Mouse (Mus musculus) gonadal fat pad, adult 2 months (tissue): ENCODE data around the gene Nfib. TPM values are rescaled to one million over a fixed set of nuclear protein-coding genes. Genes with fewer than 3 reads are reported as not detected.

Experiments
- DNase-seq: peaks from one replicate; pipeline ENCODE4 v3.0.0-alpha.2; 2012; ENCODE audit warnings: low read depth
- polyA plus RNA-seq: library from polyadenylated mRNA; depleted of rRNA; stranded (reverse); fragments of >200 nt; gene quantifications from 2 replicates; pipeline ENCODE4 v1.2.3, GENCODE M21; 2012

The Nfib gene
- polyA plus RNA-seq, 1 experiment, result 26.3 TPM

DNA sequence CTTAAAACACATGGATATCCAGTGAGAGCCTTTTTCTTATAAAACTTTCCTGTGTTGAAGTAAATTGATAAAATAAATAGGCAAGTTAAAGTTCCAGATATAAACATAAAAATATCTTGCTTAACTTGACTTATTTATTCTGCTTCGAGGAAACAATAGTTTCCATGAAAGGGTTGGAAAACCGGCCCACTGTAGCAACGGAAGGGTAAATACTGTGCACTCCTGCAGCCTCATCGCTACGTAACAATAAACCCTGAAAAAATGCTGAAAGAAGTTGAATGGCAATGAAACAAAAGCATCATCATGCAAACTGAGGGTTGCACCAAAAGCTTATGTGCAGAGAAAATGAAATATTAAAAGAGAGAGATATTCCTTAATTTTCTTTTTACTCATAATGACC lies 203.5 kb downstream of the Nfib start:
- no peak for DNase-seq

DNA sequence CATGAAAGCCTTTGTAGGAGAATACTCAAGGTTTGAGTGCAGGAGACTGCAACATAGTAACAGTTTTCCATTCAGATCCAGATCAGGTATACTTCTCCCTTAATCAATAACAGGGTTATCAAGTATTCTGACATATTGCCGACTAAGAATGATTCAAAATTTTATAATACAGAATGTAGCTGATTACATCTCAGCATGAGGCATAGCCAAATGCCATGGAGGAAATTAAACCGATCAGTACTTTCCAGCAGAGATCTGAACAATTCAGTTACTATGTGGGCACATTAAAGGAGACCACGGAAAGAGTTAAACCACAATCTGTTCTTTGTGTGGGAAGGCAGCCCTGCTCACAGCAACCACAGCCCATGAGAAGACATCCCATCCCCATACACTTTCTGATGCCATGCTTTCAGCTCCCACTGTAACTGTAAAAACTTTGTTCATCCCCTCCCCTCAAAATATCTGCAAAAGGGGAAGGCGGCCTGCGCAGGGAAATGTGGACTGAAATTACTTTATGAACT lies 204.9 kb downstream of the Nfib start:
- DNase-seq, result no peak

DNA sequence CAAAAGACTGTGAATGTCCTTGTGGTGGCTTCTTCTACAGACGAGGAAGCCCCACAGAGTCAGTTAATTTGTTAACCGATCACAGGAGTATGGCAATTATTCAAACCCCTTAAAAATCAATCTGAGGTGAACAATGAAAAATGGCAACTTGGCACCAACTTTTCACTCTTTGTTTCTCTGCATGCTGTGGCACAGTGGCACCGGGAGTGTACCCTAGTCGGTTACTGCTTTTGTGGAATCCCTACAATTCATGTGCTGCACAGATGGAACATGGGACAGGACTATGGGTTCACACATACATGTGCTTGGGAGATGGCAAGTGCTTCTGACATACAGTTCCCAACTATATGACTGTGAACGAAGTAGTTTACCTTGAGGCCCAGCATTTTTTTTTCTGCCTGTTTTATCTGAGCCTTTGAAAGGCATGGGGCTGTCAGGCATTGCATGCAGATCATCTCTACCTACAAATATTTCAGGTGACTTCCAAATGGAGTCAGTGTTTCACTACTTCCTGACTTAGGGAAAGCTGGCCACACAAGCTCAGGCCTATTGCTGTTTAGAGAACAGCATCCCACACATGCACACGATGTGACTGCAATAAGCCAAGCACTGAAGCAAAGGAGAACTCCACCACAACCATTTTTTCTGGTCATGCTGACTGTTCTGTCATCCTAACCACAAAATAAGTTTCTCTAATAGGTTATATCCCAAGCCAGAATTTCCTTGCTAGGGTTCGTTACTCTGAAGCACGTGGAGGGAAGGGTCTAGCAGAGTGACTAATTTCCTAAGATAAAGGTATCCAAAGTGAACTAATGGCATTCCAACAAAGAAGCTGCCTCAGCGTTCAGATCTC lies 205.6 kb downstream of the Nfib start:
- DNase-seq, result no peak

DNA sequence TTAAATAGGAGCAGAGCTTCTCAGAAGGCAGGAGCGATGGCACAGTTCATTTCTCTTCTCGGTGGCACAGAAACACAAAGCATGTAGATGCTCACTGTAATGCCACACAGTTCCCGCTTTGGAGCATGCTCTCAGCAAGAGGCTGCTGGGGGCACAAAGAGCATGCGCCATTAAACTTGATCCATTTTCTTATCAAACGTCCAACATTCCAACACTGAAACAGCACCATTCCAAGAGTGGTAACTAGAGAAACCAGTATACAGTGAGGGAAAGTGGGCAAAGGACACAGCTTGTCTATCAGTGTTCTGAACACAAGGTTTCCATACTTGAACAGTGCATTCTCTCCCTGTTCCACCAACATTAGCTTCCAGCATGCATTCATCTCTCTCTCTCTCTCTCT lies 206.3 kb downstream of the Nfib start:
- DNase-seq, result no peak

DNA sequence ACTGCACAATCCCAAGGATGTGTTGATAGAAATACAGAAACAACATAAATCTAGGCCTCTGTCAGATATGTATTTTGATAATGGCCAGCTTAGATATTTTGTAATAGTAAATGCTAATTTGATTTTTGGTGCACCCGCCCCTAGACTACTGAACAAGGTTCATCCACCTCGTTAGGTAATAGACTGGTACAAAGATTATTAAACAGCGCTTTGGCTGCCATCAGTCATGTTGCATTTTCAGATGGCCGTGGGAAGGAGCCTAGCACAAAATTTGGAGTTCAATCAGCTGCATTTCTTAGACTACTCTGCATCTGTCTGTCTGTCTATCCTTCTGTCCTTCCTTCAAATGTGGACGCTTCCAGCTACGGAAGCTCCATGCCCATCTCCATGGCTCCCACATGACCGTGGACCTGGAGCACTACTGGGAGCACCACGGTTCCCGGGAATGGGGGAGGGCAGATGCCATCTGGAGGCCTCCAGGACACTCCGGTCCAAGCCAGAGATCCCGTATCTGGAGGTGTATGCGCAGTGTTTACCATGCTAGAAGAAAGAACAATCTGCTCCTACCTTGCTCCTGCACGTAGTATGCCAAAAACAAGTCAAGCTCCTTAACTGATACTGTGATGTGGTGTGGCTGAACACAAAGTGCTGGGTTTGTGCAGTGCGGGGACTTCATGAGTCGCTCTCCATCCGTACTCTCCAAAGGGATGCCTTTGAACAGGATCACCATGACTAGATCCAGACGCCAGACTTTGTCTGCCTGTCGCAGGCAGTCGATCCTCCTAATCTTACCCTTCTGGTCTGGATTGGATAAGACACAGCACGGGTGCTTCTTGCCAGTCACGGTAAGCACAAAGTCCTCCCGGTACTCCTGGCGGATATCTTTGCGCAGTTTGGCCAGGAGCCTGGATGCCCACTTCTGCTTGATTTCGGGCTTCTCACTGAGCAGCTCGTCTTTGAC lies 207.6 kb downstream of the Nfib start:
- no peak for DNase-seq

DNA sequence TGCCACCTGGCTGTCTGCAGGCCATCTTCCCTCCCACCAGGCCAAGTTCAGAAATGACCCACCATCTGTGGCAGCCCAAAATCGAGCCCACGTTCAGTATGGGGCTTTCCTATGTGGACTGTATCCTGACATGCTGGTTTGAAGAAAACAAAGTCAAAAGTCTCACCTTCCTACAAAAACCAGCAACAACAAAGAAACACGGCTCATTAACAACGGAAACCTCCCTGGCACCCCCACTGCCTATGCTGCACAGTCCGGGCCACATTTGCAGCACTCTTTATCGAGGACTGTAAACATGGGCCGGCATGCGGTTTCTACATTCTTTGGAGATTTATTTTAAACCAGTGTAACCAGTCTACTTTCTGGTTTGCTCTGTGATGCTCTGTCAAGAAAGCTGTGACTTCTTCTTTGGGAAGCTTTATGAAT lies 208.4 kb downstream of the Nfib start:
- no peak for DNase-seq

DNA sequence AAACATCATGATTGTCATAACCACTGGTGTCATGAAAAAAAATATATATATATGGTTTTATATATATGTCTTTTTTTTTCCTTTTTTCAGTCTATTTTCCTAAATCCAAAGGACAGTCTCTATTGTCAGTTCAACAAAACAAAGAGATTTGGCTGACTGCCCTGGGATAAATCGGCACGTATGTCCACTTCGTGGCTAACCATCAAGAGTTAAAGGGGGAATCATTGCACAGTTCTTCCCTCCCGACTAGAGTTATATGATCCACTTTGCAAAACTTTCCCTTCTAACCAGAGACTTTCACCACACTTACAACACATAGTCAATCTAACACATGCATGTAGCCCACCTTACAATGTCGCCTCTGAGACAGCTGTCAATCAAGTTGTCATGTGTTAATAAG lies 209.2 kb downstream of the Nfib start:
- DNase-seq, result no peak

DNA sequence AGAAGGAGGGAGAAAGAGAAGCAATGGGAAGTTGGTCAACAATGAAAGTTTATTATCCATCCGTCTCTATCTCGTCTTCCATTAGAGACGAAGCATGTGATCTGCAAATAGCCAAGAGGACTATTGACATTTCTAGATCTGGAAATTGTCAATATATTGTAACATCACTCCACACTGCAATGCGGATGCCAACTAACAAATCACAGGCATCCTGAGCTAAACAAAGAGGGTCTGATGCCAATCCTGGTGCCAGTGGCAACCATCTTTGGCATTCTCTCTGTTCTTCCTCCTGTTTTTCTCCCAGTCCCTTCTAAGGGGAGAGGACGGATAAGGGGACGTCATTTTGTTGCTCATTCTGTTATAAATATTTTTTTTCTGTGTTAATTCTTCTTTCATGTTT lies 209.9 kb downstream of the Nfib start:
- DNase-seq, result no peak

DNA sequence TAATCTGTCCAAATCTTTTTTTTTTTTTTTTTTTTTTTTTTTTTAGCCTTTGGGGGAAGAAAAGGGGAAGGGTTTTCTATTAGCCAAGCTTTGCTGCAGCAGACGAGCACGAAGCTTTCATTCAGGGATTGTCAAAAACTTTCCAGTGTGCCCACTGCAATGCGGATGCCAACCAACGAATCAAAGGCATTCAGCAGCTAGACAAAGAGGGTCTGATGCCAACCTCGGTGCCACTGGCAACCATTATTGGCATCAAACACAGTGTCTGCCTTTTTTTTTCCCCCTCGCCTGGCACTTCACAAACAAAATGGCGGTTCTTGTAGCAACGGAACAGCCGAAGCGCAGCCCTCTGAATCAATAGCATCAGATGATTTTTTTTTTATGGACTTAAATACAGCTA lies 210.7 kb downstream of the Nfib start:
- DNase-seq, result no peak

DNA sequence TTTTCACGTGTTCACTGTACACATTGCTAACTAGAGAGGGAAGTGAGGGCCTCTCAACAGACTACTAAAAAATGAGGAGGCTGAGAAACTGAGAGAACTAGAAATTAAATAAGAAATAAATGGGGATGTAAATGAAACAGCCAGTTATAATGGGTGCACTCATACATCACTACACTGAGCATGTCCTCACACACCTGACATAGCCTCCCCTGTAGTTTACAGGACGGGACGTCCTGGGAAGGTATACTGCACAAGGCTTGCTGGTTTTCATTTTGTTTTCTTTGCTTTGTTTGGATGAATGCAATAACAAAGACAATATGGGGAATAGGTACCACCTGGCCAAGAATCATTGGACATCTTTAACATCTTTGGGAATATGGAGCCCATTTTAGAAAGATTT lies 211.1 kb downstream of the Nfib start:
- no peak for DNase-seq

DNA sequence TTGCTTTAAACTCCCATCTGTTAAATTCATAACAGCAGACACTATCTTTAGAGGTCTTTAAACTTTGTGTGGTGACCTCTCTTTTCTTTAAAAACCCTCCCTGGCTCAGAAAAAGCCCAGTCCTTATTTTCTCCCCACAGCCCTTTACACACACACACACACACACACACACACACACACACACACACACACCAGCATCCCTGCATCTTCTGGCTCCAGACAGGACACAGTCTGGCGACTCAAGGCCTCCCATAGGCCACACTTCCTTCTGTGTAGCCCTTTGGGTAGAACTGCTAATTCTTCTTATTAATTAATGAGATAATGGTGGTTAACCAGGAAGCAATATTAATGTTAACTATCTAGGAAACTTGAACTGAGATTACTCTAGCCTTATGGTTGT lies 211.7 kb downstream of the Nfib start:
- no peak for DNase-seq

DNA sequence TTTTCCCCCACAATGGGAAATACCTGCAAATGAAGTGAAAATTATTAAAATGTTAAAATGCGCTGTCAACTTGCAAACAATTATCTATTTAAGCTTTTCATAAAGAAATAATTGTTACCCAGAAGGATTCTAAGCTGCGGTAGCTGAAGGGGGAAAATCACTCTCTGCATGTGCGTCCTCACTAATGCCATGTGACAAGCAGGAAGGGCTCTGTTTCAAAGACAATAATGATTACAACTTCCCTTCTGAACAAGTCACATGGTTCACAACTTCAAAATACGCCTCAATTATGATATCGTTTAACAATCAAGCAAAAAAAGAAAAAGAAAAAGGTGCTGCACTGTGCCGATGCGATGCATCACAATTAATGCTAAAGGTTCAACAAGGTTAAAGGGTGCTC lies 212.2 kb downstream of the Nfib start:
- DNase-seq, result no peak

DNA sequence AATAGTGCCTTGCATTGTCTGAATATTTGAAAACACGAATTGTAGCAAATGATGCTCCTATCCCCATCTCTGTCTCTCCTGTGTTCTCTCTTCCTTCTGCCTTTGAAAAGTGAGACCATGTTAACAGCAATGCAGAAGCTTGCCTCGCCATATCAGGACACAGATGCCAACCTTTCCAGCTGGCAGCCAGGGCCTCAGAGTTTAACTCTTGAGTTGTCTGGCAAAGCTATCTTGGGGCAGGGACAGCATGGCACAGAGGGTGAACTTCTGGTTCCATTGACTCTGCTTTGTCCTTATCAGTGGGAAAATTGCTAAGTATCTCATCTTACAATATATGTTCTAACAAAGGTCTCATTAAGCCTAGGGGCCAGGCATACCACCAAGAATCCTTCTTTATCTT lies 212.8 kb downstream of the Nfib start:
- DNase-seq, result no peak

DNA sequence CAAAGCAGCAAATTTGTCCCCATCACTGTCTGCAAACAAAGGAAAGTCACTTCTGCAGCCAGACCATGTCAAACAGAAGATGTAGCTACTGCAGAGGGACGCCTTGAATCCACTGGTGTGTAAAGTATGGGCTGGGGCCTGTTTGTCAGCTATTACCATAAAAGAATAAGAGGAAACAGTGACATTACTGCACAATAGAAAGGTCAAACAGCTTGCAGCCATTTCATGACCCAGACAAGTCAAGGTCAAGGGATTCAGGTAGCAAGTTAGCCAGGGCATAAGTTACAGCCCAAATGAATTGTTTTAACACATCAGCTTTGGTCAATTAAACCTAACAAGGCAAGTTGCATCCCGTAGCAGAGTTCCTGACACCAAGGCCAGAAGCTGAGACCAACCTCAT lies 215.6 kb downstream of the Nfib start:
- no peak for DNase-seq

DNA sequence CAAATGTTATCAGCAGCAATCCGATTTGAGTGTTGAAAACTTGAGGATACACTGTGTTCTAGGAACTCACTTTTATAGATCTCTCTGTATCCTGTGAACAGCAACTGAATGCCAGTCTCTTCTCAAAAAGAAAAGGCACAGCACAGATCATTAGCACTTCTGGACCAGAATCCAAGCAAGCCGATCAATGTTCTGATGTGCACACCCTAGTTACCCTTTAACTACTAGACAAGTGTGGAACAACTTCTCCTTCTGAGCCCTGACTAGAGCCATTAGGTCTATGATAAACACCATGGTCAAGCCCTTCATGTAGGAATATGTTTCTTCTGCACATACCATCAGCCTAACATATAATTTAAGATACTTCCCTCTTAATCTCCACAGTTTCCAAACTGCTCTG lies 219.6 kb downstream of the Nfib start:
- no peak for DNase-seq

DNA sequence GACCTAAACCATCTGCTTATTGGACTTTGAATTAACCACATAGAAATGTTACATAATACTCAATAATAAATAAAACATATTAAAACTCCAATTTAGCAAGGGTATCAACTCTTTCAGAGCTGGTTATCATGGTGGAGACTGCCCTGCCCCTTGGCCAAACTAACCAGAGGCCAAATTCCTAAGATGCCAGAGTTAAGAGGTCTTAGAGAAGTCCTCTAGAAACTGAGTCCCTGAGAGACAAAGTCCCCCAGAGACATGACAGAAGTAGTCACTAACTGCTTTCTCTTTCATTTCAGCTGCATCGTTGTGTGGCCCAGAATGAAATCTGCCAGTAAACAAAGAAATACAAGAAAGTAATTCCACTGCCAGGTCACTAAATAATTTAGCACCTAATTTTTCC lies 221.7 kb downstream of the Nfib start:
- no peak for DNase-seq

DNA sequence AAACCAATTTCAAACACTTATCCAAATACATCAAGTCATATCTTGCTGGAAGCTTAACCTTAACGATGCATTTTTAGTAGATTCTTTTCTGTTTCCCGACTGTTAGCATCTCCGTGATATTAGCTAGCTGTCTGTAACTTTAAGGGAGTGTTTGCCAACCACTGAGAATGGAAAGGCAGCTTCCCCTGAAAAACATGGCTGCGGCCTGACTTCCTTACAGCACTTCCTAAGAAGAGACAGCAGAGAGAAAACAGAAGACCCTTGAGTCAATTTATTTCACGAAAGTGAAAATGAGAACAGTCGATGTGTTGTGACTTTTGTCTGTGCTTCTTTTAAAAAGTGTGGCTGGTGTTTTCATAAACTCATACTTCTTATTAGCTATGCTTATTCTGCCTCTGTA lies 222.3 kb downstream of the Nfib start:
- DNase-seq, result no peak

DNA sequence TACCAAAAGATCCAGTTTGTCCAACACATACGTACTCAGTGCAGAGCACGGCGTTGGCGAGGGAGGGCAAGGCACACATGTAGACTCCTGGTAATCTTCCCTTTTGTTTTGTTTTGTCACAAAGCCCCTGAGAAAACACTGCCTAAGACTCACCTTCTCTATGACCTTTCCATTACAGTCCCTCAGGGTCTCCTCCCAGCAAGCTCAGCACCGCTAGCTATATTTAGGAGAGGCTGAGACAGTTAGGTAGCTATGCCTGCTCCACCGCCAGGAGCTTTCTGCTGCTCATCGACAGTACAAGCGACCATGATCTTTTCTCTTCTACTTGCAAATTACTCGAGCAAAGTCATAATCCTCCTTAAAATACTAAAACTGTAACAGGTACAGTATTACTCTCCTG lies 224.9 kb downstream of the Nfib start:
- DNase-seq, result no peak

DNA sequence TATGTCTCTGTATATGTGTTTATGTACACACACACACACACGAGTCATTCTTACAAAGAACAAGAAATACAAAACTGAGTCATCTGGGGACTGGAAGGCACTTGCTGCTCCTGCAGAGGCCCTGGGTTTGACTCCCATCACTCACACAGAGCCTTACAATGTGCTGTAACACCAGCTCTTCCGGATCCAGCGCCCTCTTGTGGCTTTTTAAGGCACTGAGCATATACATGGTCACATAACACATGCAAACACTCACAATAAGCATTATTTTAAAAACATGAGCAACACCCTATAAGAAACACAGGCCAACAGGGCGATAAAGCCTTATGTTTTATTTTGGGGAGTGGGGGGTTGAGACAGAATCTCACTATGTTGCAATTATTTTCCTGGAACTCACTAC lies 226.2 kb downstream of the Nfib start:
- no peak for DNase-seq

DNA sequence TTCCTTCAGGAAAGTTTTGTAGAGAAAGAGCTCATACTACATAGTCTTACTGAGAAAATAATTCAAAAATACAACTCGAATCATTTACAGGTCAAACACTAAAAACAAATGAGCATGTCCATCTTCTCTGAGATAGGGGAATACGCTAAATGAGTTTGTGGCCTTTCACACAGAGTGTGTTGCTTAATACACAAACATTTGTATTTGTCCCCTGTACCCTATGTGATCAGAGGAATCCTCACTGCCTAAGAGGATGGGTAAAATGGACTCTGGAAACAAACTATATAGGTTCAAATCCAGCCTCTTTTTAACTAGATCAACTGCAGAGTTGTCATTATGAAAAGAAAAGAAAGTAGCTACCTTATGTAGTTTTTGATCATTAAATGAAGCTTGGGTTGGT lies 227.8 kb downstream of the Nfib start:
- DNase-seq, result no peak

DNA sequence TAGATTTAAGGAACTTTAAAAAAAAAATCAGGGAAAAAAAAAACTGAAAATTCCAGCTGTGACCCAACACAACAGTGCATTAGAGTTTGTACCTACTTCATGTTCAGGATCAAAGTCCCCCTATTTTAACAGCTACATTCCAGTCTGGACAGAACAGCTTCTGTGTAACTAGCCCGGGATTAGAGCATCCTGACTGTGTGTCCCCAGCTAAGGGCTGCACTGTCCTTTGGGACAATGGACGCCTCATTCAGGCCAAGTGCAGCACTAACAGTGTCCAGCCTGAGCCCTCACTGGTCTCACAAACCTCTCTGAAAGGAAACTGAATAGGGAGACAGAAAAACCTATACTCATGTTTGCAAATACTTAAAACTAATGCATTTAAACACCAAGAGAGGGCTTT lies 229.1 kb downstream of the Nfib start:
- DNase-seq, result no peak

DNA sequence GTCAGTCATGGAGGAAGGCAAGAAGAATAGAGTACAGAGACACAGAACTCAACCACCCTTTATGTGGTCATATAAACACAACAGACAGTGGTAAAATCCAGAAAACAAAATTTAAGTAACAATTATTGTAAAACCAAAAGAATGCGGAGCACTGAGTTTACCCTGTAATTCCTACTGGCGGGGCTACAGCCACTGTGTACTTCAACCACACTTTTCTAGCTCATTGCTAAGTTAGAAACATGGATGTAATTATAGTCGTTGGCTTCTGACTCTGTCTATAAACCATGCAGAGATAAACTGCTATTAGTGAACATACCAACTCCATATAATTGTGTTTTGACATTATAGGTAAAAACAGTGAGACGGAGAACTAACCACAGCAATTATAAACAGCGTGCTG lies 231.2 kb downstream of the Nfib start:
- DNase-seq, result no peak

DNA sequence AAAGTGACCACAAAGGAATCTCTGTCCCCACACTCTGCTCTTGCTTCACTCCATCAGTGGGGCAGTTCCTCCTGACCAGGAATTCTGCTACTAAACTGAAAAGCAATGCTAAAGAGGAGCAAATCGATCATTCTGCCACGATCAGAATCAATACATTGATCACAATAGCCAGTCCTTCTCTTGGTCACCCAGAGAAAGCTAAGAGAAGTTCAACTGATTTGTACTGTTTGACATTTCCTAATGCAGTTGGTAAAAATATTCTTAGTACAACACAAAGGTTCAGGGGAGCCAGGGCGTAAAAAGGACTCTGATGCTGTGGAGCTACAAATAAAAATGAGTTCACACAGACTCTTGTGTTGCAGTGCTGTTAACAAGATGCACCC lies 234.6 kb downstream of the Nfib start:
- no peak for DNase-seq
